ENCODE assay signal across 10 mouse cellular contexts in the genomic region with DNA sequence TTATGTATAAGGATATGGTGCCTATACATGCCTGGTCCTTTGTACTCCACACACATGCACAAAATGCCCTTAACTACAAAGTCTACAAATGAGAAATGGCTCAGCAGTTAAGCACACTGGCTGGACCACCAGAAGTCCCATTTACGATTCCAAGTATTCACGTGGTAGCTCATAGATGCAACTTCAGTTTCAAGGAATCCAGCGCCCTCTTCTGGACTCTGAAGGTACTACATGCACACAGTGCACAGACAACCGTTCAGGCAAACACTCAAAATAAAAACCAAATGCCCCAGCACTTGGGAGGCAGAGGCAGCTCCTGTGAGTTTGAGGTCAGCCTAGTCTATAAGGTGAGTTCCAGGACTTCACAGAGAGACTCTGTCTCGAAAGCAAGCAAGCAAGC. TPM values are rescaled to one million over a fixed set of nuclear protein-coding genes. Genes with fewer than 3 reads are reported as not detected.
DNase-seq lines count a peak whose midpoint lies in the region; ATAC-seq lines count a peak whose summit lies in the region.
"Had no signal": no experiment of that assay in that cellular context is flagged by ENCODE, and none has a peak within 500 bp of the region (broad histone marks: within the 10 kb centered on the region; RNA-seq: fewer than 3 reads in every experiment).

No protein-coding gene starts in this region.

- 58% methylated on average over 5 of the region's 5 CpGs for WGBS in hindbrain, embryonic 14.5 days

- no peak overlapping the region for H3K4me2 ChIP-seq in hindbrain, embryonic 14.5 days (replicated peaks)
- H3K4me2 ChIP-seq: hindbrain, embryonic 15.5 days had no signal

- H3K4me3 ChIP-seq in hindbrain, embryonic 14.5 days (replicated peaks; ENCODE audit: low read length): no peak overlapping the region
- H3K4me3 ChIP-seq: hindbrain, embryonic 15.5 days had no signal

- H3K27me3 ChIP-seq in hindbrain, embryonic 14.5 days (ENCODE audit: control insufficient read depth, insufficient read depth, low read length): no peaks in the 10 kb centered on the region
- H3K27me3 ChIP-seq: hindbrain, embryonic 15.5 days had no signal

- no peaks in the 10 kb centered on the region for H3K4me1 ChIP-seq in hindbrain, embryonic 14.5 days (replicated peaks; ENCODE audit: control insufficient read depth, insufficient read depth, low read length)
- H3K4me1 ChIP-seq: hindbrain, embryonic 15.5 days had no signal

- no peak overlapping the region for H3K27ac ChIP-seq in hindbrain, embryonic 14.5 days
- H3K27ac ChIP-seq: hindbrain, embryonic 15.5 days had no signal

- peak; percentile 52 to 56 for DNase-seq in kidney, postnatal 4 days
- no peak for DNase-seq in kidney, adult 11 months
- peak; percentile 38 for DNase-seq in 3T3-L1 (ENCODE audit: low read depth, low spot score)
- peak; percentile 19 to 21 for DNase-seq in CD8-positive naive resting alpha-beta T cell, adult 2 months (ENCODE audit: low read depth in 2 of 2, low spot score in 2 of 2)
- DNase-seq in forelimb bud, embryonic 11.5 days (ENCODE audit: low read depth, low spot score): peak; percentile 40
- no peak for DNase-seq in urinary bladder, postnatal 36 days (ENCODE audit: low spot score in 2 of 2)
- no peak for DNase-seq in hindbrain, embryonic 14.5 days (ENCODE audit: low spot score)
- DNase-seq in frontal cortex, postnatal 14 days (ENCODE audit: low spot score in 2 of 2): no peak
- DNase-seq: lung, adult 18-20 months had no signal

- H3K36me3 ChIP-seq in hindbrain, embryonic 14.5 days (replicated peaks; ENCODE audit: control insufficient read depth, insufficient read depth): peaks cover 10% of the 10 kb centered on the region; the same call in 1 of the 2 replicates

- no peak overlapping the region for H3K9ac ChIP-seq in hindbrain, embryonic 14.5 days
- H3K9ac ChIP-seq: hindbrain, embryonic 15.5 days had no signal

- ATAC-seq in hindbrain, embryonic 14.5 days (ENCODE audit: low FRiP score): no peak

- no peaks in the 10 kb centered on the region for H3K9me3 ChIP-seq in hindbrain, embryonic 14.5 days (ENCODE audit: control insufficient read depth, low read length)
- H3K9me3 ChIP-seq: hindbrain, embryonic 15.5 days had no signal

RNA-seq across cellular contexts. Expression of a gene that starts 8.2 kb away (rescaled TPM):
- 0.28 and 0.37 TPM in 2 replicates for polyA plus RNA-seq in hindbrain, embryonic 14.5 days (2014; fragmentation: Nextera tagmentation; extraction: Ambion mirVana)

RNA-seq across cellular contexts. Expression of a gene that starts 28.3 kb away (rescaled TPM):
- polyA plus RNA-seq in hindbrain, embryonic 14.5 days (2014; fragmentation: Nextera tagmentation; extraction: Ambion mirVana): 1,388 and 1,430 TPM in 2 replicates

Comparison
In these comparisons a context has a peak if more than half of its experiments do, and no peak if none do; other contexts are left out.
1. DNase-seq: peak in kidney, postnatal 4 days (2 of 2), 3T3-L1 (single experiment), CD8-positive naive resting alpha-beta T cell, adult 2 months (2 of 2) and forelimb bud, embryonic 11.5 days (single experiment); none in kidney, adult 11 months (single experiment), urinary bladder, postnatal 36 days (0 of 2), hindbrain, embryonic 14.5 days (single experiment) and frontal cortex, postnatal 14 days (0 of 2).